Mouse (Mus musculus) cerebellum, adult 11 months (tissue): ENCODE results near the gene Kctd11.

Source experiments
- DNase-seq: peaks from one replicate; pipeline ENCODE4 v3.0.0; 2022

Kctd11 gene

GRCm38 (mm10) chr11:69846738-69847688 lies 34.2 kb downstream of the Kctd11 start:
- DNase-seq, result no peak

GRCm38 (mm10) chr11:69846198-69846680 lies 35.0 kb downstream of the Kctd11 start, which contains the start of gene Plscr3:
TSS of gene Plscr3 (plus strand) at chr11:69846376.
- DNase-seq, result peak; percentile 90

GRCm38 (mm10) chr11:69838714-69839104 lies 42.5 kb downstream of the Kctd11 start:
- DNase-seq, result no peak

- peak; percentile 96 for DNase-seq
Measured at GRCm38 (mm10) chr11:69837952-69838713, 43.1 kb downstream of the Kctd11 start, which contains the start of gene Tmem256. TSS of gene Tmem256 (plus strand) at chr11:69838514.

- no peak for DNase-seq
Measured at GRCm38 (mm10) chr11:69837604-69837951, 43.6 kb downstream of the Kctd11 start, which contains the start of gene Nlgn2. TSS of gene Nlgn2 (minus strand) at chr11:69837784.

GRCm38 (mm10) chr11:69836703-69837576 lies 44.3 kb downstream of the Kctd11 start:
- DNase-seq, result peak; percentile 69

GRCm38 (mm10) chr11:69835966-69836335 lies 45.3 kb downstream of the Kctd11 start:
- DNase-seq, result no peak

- no peak for DNase-seq
Measured at GRCm38 (mm10) chr11:69835326-69835965, 45.8 kb downstream of the Kctd11 start.

GRCm38 (mm10) chr11:69834001-69834549 lies 47.1 kb downstream of the Kctd11 start:
- no peak for DNase-seq

GRCm38 (mm10) chr11:69833554-69833953 lies 47.7 kb downstream of the Kctd11 start:
- no peak for DNase-seq

GRCm38 (mm10) chr11:69828832-69829231 lies 52.4 kb downstream of the Kctd11 start:
- no peak for DNase-seq
